Mouse (Mus musculus): ENCODE results near the gene Rin1.

GRCm38 (mm10) chr19:5106074-5106473 is 55.8 kb downstream of the Rin1 start:
- TF ChIP-seq POLR2A (IDR thresholded peaks at IDR 0.05; ENCODE audit: borderline replicate concordance, low read depth, low read length) (no peak), CTCF (IDR thresholded peaks at IDR 0.05; ENCODE audit: low read depth, low read length) (no peak)
